Mouse (Mus musculus): ENCODE results near the gene Cxcr5.
"Not testable (repeated sequence)": the region's sequence is repeated elsewhere in the genome, so short reads cannot be mapped to it uniquely, and the experiment has no call there.

The Cxcr5 gene

GRCm38 (mm10) chr9:44587262-44588160 is 25.8 kb upstream of the Cxcr5 start:
- DNase-seq (ENCODE audit: low spot score): no peak

GRCm38 (mm10) chr9:44586640-44587261 is 25.1 kb upstream of the Cxcr5 start:
- no peak for DNase-seq (ENCODE audit: low spot score)

- no peak for DNase-seq (ENCODE audit: low spot score)
These were observed 20.7 kb upstream of the Cxcr5 start for GRCm38 (mm10) chr9:44582390-44582789.

- DNase-seq (ENCODE audit: low spot score): no peak
These were observed 19.7 kb upstream of the Cxcr5 start for GRCm38 (mm10) chr9:44581423-44581822.

GRCm38 (mm10) chr9:44580085-44580484 is 18.4 kb upstream of the Cxcr5 start:
- no peak for DNase-seq (ENCODE audit: low spot score)

- no peak for DNase-seq (ENCODE audit: low spot score)
These were observed 17.7 kb upstream of the Cxcr5 start for GRCm38 (mm10) chr9:44579392-44579791.

- not testable (repeated sequence) for DNase-seq (ENCODE audit: low spot score)
These were observed 14.4 kb upstream of the Cxcr5 start for GRCm38 (mm10) chr9:44576046-44576445.

- no peak for DNase-seq (ENCODE audit: low spot score)
These were observed 13.4 kb upstream of the Cxcr5 start for GRCm38 (mm10) chr9:44575095-44575494.

GRCm38 (mm10) chr9:44573306-44573705 is 11.6 kb upstream of the Cxcr5 start:
- DNase-seq (ENCODE audit: low spot score): no peak

- no peak for DNase-seq (ENCODE audit: low spot score)
These were observed 9.3 kb upstream of the Cxcr5 start for GRCm38 (mm10) chr9:44570939-44571382.

- DNase-seq (ENCODE audit: low spot score): no peak
These were observed 6.4 kb upstream of the Cxcr5 start for GRCm38 (mm10) chr9:44568083-44568455.

GRCm38 (mm10) chr9:44567338-44568082 is 5.8 kb upstream of the Cxcr5 start:
- DNase-seq (ENCODE audit: low spot score): no peak

- peak; percentile 23 for DNase-seq (ENCODE audit: low spot score)
These were observed 3.7 kb upstream of the Cxcr5 start for GRCm38 (mm10) chr9:44565367-44565766.

GRCm38 (mm10) chr9:44562936-44563335 is 1.3 kb upstream of the Cxcr5 start:
- no peak for DNase-seq (ENCODE audit: low spot score)

GRCm38 (mm10) chr9:44552161-44552560 is 9.5 kb downstream of the Cxcr5 start:
- no peak for DNase-seq (ENCODE audit: low spot score)

GRCm38 (mm10) chr9:44551138-44551537 is 10.5 kb downstream of the Cxcr5 start:
- DNase-seq (ENCODE audit: low spot score): no peak

GRCm38 (mm10) chr9:44548412-44549152 is 13.1 kb downstream of the Cxcr5 start:
- DNase-seq (ENCODE audit: low spot score): no peak

- DNase-seq (ENCODE audit: low spot score): no peak
These were observed 16.7 kb downstream of the Cxcr5 start for GRCm38 (mm10) chr9:44544986-44545385.

- DNase-seq (ENCODE audit: low spot score): no peak
These were observed 19.3 kb downstream of the Cxcr5 start for GRCm38 (mm10) chr9:44542364-44542763.

GRCm38 (mm10) chr9:44540676-44541075 is 21.0 kb downstream of the Cxcr5 start:
- DNase-seq (ENCODE audit: low spot score): no peak

GRCm38 (mm10) chr9:44539816-44540421 is 21.8 kb downstream of the Cxcr5 start:
- no peak for DNase-seq (ENCODE audit: low spot score)
